ENCODE assay signal across 24 mouse cellular contexts in the genomic region with DNA sequence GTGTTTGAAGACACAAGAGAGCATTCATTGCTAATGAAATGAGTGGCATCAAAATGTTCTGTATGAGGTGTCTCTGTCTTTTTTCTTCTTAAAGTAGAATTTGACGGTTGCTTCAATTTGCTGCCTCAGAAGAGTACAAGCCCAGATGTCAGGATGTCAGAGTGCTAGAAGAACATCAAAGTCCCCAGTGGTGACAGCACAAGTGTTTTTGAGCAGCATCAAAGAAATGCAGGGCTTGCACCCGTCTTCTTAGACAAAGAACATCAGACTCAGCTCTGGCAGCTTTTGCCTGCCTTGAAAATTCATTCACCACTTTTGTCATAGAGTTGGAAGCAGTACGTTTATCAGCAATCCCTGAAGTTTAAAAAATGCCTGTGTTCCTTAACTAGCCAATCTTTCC. TPM values are rescaled to one million over a fixed set of nuclear protein-coding genes. Genes with fewer than 3 reads are reported as not detected.
A peak's percentile ranks its signal among the peaks of the same experiment; 100 is the strongest.
DNase-seq lines count a peak whose midpoint lies in the region; ATAC-seq and TF ChIP-seq lines count a peak whose summit lies in the region.
"Had no signal": no experiment of that assay in that cellular context is flagged by ENCODE, and none has a peak within 500 bp of the region (broad histone marks: within the 10 kb centered on the region; RNA-seq: fewer than 3 reads in every experiment).

No protein-coding gene starts in this region.

- H3K4me2 ChIP-seq in liver, embryonic 12.5 days: no peak overlapping the region
- H3K4me2 ChIP-seq: embryonic facial prominence, embryonic 13.5 days; forebrain, embryonic 12.5 days; heart, embryonic 11.5 days; heart, embryonic 15.5 days; hindbrain, embryonic 14.5 days had no signal

- H3K27me3 ChIP-seq in thymus, adult 2 months (ENCODE audit: control insufficient read depth, insufficient read depth, low read length): no peaks in the 10 kb centered on the region
- H3K27me3 ChIP-seq in liver, embryonic 12.5 days (replicated peaks): no peaks in the 10 kb centered on the region
- H3K27me3 ChIP-seq: CH12.LX; embryonic facial prominence, embryonic 13.5 days; forebrain, embryonic 12.5 days; heart, embryonic 15.5 days had no signal

- peak overlapping the region; percentile 75; the same call in 1 of the 2 replicates for H3K27ac ChIP-seq in thymus, adult 2 months (ENCODE audit: control insufficient read depth, insufficient read depth, low read length)
- H3K27ac ChIP-seq in liver, embryonic 12.5 days: no peak overlapping the region
- H3K27ac ChIP-seq: embryonic facial prominence, embryonic 13.5 days; forebrain, embryonic 12.5 days; heart, embryonic 15.5 days; hindbrain, embryonic 14.5 days had no signal

- TF ChIP-seq CTCF in thymus, adult 2 months (IDR thresholded peaks at IDR 0.05; ENCODE audit: borderline replicate concordance, control insufficient read depth, extremely low read depth, insufficient read depth, low read length, poor library complexity): no peak

- DNase-seq in thymus, adult 18-20 months: peak; percentile 15 to 54
- DNase-seq in thymus, postnatal 4 days: no peak
- DNase-seq in thymus, adult 2 months: peak; percentile 35
- DNase-seq in thymus, postnatal 25 days: peak; percentile 29
- DNase-seq in heart, adult 9 months (ENCODE audit: low spot score in 2 of 2): no peak
- DNase-seq in layer of hippocampus, adult 9-10 months (ENCODE audit: low spot score): no peak
- DNase-seq: adrenal gland, adult 2 months; adrenal gland, postnatal 25 days; cerebellum, adult 18-20 months; cerebellum, adult 9-11 months; cerebellum, postnatal 36 days; gastrocnemius, postnatal 10 days; heart, adult 18-20 months; heart, postnatal 14 days had no signal

- WGBS in thymus, adult 2 months: 14% methylated on average over 3 of the region's 3 CpGs
- WGBS in liver, embryonic 12.5 days (ENCODE audit: insufficient replicate concordance): 51% methylated on average over 3 of the region's 3 CpGs

- peaks cover 15% of the 10 kb centered on the region for H3K4me1 ChIP-seq in thymus, adult 2 months (replicated peaks; ENCODE audit: control insufficient read depth, insufficient read depth, low read length)
- no peaks in the 10 kb centered on the region for H3K4me1 ChIP-seq in liver, embryonic 12.5 days
- H3K4me1 ChIP-seq: embryonic facial prominence, embryonic 13.5 days; forebrain, embryonic 12.5 days; heart, embryonic 15.5 days had no signal

- no peak overlapping the region for H3K9ac ChIP-seq in liver, embryonic 12.5 days
- H3K9ac ChIP-seq: embryonic facial prominence, embryonic 13.5 days; forebrain, embryonic 12.5 days; heart, embryonic 15.5 days; hindbrain, embryonic 14.5 days had no signal

- no peak for TF ChIP-seq POLR2A in thymus, adult 2 months (IDR thresholded peaks at IDR 0.05; ENCODE audit: control insufficient read depth, extremely low read depth, insufficient read depth, low read length, poor library complexity)

- H3K9me3 ChIP-seq in liver, embryonic 12.5 days (replicated peaks): no peaks in the 10 kb centered on the region
- H3K9me3 ChIP-seq: embryonic facial prominence, embryonic 13.5 days; forebrain, embryonic 12.5 days; heart, embryonic 15.5 days had no signal

- no peaks in the 10 kb centered on the region for H3K36me3 ChIP-seq in thymus, adult 2 months (ENCODE audit: control insufficient read depth, insufficient read depth, low read length)
- no peaks in the 10 kb centered on the region for H3K36me3 ChIP-seq in liver, embryonic 12.5 days
- H3K36me3 ChIP-seq: embryonic facial prominence, embryonic 13.5 days; forebrain, embryonic 12.5 days; heart, embryonic 15.5 days had no signal

- H3K4me3 ChIP-seq in thymus, adult 2 months (ENCODE audit: control insufficient read depth, insufficient read depth, low read length): no peak overlapping the region
- H3K4me3 ChIP-seq in liver, embryonic 12.5 days: no peak overlapping the region
- H3K4me3 ChIP-seq: embryonic facial prominence, embryonic 13.5 days; forebrain, embryonic 12.5 days; heart, embryonic 15.5 days had no signal

- ATAC-seq in liver, embryonic 12.5 days: no peak
- ATAC-seq: forebrain, embryonic 16.5 days; Patski had no signal

RNA-seq across cellular contexts. Expression of a gene that starts 44.5 kb away (rescaled TPM):
- polyA plus RNA-seq in thymus, adult 2 months (2012; rRNA removed): not detected in 2 replicates
- not detected in 2 replicates for polyA plus RNA-seq in liver, embryonic 12.5 days (2016; fragmentation: Nextera tagmentation; extraction: Ambion mirVana)
- polyA plus RNA-seq: adrenal gland, adult 2 months; C2C12; embryonic facial prominence, embryonic 13.5 days; forebrain, embryonic 12.5 days; forebrain, embryonic 16.5 days; heart, embryonic 11.5 days; heart, embryonic 15.5 days; hindbrain, embryonic 14.5 days; Patski had no signal

Comparison
In these comparisons a context has a peak if more than half of its experiments do, and no peak if none do; other contexts are left out.
1. DNase-seq: peak in thymus, adult 18-20 months (2 of 2), thymus, adult 2 months (single experiment) and thymus, postnatal 25 days (single experiment); none in thymus, postnatal 4 days (single experiment), heart, adult 9 months (0 of 2) and layer of hippocampus, adult 9-10 months (single experiment).